Mouse (Mus musculus): Measurements from ENCODE around the gene Psrc1. TPM values are rescaled to one million over a fixed set of nuclear protein-coding genes. Genes with fewer than 3 reads are reported as not detected.

Gene Psrc1
- polyA plus RNA-seq, 1 experiment from 2014 or later, result 11.9 TPM

DNA sequence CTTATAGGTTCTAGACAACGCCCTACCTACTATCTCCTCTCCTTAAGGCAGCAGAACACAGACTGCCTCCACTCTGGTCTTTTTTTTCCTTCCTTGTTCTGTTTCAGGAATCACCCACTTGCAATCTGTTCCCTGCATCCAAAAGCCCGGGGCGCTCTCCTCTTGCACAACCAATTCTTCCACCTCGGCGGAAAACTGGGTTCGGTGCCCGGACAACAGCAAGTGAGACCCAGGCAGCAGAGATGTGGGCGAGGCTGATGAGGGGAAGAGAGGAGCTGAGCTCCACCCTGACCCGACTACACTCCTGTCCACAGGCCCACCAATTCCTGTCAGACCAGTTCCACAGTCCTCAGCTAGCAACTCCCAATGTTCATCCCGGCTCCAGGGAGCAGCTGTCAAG lies 2.5 kb downstream of the Psrc1 start:
- no peak overlapping the region for H3K4me3 ChIP-seq (replicated peaks)
- H3K36me3 ChIP-seq (replicated peaks), result peaks cover 27% of the 10 kb centered on the region
- WGBS (ENCODE audit: insufficient replicate concordance), result 83% methylated on average over 10 of the region's 10 CpGs
- H3K4me2 ChIP-seq, result no peak overlapping the region
- H3K9me3 ChIP-seq (replicated peaks), result no peaks in the 10 kb centered on the region
- no peaks in the 10 kb centered on the region for H3K27me3 ChIP-seq
- no peak overlapping the region for H3K27ac ChIP-seq (replicated peaks)
- peaks cover 47% of the 10 kb centered on the region for H3K4me1 ChIP-seq (replicated peaks)
- no peak overlapping the region for H3K9ac ChIP-seq
- ATAC-seq (ENCODE audit: insufficient read depth), result no peak

DNA sequence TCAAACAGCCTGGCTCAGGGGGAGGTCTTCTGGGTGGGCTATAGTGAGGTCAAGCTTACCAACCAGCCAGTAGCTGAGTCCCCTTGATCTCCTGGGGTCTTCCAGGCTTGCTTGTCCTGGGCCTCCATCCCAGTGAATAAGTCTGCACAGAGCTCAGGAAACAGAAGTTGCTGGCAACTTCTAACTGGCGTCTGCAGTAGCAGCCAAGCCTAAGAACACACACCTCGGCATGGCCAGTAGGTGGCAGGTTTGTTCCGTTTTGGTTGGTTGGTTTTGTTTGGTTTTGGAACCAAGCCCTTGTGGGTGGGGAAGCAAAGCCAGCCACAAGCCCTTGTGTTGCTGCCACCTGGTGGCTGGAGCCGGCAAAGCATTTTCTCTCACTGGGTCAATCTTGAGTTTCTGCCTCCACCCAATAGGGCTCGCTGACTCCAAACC lies 5.5 kb downstream of the Psrc1 start:
- H3K4me2 ChIP-seq, result peak overlapping the region; percentile 29; the same call in 1 of the 2 replicates
- H3K27ac ChIP-seq (replicated peaks), result 0 out of 2 replicates have a peak overlapping the region, but pooled peaks have one; percentile 14
- no peak overlapping the region for H3K9ac ChIP-seq
- H3K27me3 ChIP-seq, result no peaks in the 10 kb centered on the region; the same call in 1 of the 2 replicates
- ATAC-seq (ENCODE audit: insufficient read depth), result peak; percentile 56
- no peaks in the 10 kb centered on the region for H3K9me3 ChIP-seq (replicated peaks)
- peaks cover 24% of the 10 kb centered on the region for H3K4me1 ChIP-seq (replicated peaks)
- H3K4me3 ChIP-seq (replicated peaks), result no peak overlapping the region
- peaks cover 27% of the 10 kb centered on the region for H3K36me3 ChIP-seq (replicated peaks)
- 0% methylated on average over 5 of the region's 5 CpGs for WGBS (ENCODE audit: insufficient replicate concordance)

DNA sequence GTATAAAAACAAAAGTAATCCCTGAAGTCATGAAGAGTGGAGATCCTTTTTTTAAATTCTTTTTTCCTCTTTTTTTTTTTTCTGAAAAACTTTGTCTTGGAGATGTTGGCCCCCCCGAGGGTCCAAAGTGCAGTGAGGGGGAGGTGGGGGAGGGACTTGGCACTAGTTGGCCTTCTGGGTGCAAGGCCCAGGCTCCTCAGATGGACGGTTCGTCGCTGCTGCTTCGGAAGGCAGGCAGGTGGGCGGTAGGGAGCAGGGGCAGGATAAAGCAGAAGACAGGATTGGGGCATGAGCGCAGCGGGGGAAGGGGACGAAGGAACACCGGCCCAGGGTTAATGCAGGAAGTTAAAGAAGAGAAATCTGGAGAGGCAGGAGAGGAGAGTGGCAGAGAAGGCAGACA lies 8.7 kb downstream of the Psrc1 start:
- H3K27ac ChIP-seq (replicated peaks), result no peak overlapping the region
- no peak for ATAC-seq (ENCODE audit: insufficient read depth)
- H3K4me3 ChIP-seq (replicated peaks), result no peak overlapping the region
- WGBS (ENCODE audit: insufficient replicate concordance), result 35% methylated on average over 10 of the region's 10 CpGs
- H3K9ac ChIP-seq, result no peak overlapping the region
- H3K27me3 ChIP-seq, result no peaks in the 10 kb centered on the region; the same call in 1 of the 2 replicates
- H3K4me2 ChIP-seq, result no peak overlapping the region
- H3K4me1 ChIP-seq (replicated peaks), result peaks cover 12% of the 10 kb centered on the region
- peaks cover 5% of the 10 kb centered on the region; the same call in 1 of the 2 replicates for H3K36me3 ChIP-seq (replicated peaks)
- no peaks in the 10 kb centered on the region for H3K9me3 ChIP-seq (replicated peaks)

DNA sequence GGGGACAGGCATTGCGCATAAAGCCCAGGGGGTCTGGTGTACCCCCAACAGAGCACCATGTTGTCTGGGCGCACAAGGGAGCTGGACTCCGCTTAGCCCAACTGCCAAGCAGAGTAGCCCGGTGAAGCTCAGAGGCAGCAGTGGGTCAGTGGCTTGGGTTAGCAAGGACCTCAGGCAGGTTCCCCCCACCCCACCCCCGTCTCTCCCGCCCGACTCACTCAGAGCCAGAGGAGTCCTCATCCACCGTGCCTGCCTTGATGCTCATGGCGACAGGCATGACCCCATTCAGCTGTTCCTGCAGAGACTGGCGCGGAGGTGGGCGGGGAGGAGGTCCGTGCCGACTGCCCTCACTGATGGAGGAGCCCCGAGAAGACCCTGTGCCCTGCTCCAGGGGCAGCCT lies 9.2 kb downstream of the Psrc1 start:
- no peak overlapping the region for H3K4me2 ChIP-seq

DNA sequence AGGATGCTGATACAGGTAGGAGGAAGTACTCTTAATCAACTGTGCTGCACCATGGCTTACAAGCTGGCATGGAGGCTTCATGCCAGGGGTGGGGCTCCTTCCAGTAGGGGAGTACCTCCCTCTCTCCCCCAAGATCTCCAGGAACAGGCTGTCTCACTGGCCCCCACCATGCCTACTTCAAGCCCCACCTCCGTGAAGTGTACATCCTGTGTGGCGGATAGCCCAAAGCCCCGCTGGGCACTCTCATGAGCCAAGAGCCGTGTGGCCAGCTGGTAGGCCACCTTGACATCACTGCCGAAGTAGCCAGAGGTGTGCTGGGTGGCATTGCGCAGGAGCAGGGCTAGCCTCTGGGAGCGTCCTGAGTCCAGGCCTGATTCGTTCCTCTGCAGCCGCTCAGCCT lies 14.6 kb downstream of the Psrc1 start:
- ATAC-seq (ENCODE audit: insufficient read depth), result no peak

More for the DNA sequence above, 9.2 kb downstream of the Psrc1 start:
- H3K4me3 ChIP-seq (replicated peaks), result no peak overlapping the region
- WGBS (ENCODE audit: insufficient replicate concordance), result 57% methylated on average over 15 of the region's 15 CpGs
- H3K9ac ChIP-seq, result no peak overlapping the region
- H3K36me3 ChIP-seq (replicated peaks), result no peaks in the 10 kb centered on the region
- H3K27me3 ChIP-seq, result no peaks in the 10 kb centered on the region; the same call in 1 of the 2 replicates
- peaks cover 12% of the 10 kb centered on the region for H3K4me1 ChIP-seq (replicated peaks)
- no peak for ATAC-seq (ENCODE audit: insufficient read depth)
- no peak overlapping the region for H3K27ac ChIP-seq (replicated peaks)
- no peaks in the 10 kb centered on the region for H3K9me3 ChIP-seq (replicated peaks)

DNA sequence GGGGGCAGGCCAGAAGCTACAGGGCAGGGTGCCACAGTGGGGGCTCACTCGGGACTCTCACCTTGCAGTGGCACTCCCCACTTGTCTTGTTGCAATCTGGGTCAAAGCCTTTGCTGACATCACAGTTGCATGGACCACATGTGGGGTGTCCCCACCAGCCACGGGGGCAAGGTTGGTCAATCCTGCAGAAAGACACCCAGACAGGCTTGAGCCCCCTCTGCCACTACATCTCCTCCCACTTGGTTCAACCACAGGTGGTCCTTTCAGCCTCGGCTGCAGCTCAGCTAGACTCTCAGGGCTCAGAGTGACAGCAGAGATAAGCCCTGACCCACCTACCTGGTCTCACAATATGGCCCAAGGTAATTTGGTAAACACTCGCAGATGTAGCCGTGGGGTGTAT lies 16.8 kb downstream of the Psrc1 start:
- ATAC-seq (ENCODE audit: insufficient read depth), result no peak
- H3K9me3 ChIP-seq (replicated peaks), result no peaks in the 10 kb centered on the region
- peaks cover 3% of the 10 kb centered on the region; the same call in 1 of the 2 replicates for H3K4me1 ChIP-seq (replicated peaks)
- no peak overlapping the region for H3K27ac ChIP-seq (replicated peaks)
- H3K36me3 ChIP-seq (replicated peaks), result no peaks in the 10 kb centered on the region
- H3K4me3 ChIP-seq (replicated peaks), result no peak overlapping the region
- WGBS (ENCODE audit: insufficient replicate concordance), result 63% methylated on average over 5 of the region's 5 CpGs
- H3K9ac ChIP-seq, result no peak overlapping the region
- peaks cover 5% of the 10 kb centered on the region; the same call in 1 of the 2 replicates for H3K27me3 ChIP-seq
- H3K4me2 ChIP-seq, result no peak overlapping the region

More for the DNA sequence above, 14.6 kb downstream of the Psrc1 start:
- no peak overlapping the region for H3K4me3 ChIP-seq (replicated peaks)
- H3K36me3 ChIP-seq (replicated peaks), result no peaks in the 10 kb centered on the region
- peaks cover 5% of the 10 kb centered on the region; the same call in 1 of the 2 replicates for H3K27me3 ChIP-seq
- H3K9ac ChIP-seq, result no peak overlapping the region
- H3K9me3 ChIP-seq (replicated peaks), result no peaks in the 10 kb centered on the region
- no peak overlapping the region for H3K4me2 ChIP-seq
- H3K4me1 ChIP-seq (replicated peaks), result peaks cover 3% of the 10 kb centered on the region; the same call in 1 of the 2 replicates
- 82% methylated on average over 9 of the region's 9 CpGs for WGBS (ENCODE audit: insufficient replicate concordance)
- H3K27ac ChIP-seq (replicated peaks), result no peak overlapping the region

DNA sequence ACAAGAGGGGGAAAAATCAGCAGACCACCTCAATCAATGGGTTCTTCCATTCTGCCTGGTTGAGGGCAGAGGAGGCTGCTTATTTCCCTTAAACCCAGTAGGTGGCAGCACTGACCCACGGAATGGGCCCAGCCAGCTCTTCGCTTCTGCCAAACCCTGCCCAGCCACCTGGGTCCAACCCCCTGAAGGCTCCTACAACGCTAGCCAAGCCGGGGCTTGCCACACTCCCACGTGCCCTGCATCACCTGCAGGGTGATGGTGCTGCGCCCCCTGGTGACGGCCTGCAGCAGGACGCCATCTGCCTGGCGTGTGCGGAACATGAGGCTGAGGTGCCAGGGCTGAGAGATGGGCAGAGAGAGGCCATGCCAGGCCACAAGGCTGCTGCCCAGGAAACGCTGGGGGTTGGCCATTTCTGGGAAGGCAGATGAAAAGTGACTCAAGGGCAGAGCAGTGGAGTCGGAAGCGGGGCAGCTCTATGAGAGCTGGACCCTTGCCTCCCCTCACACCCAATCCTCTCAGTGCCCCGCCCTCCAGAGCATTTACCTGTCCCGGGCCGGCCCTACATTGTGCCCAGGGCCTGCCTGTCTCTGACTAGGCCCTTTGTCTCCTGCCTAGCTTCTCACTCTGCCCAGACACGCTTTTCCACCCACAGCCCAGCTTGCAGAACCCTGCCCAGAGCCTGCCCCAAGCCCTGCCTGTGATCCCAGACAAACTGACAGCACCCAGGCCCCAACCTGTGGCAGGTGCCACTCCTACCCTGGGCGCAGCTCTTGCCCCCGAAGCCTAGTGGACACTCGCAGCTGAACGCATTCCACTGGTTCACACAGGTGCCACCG lies 18.3 kb downstream of the Psrc1 start:
- peak overlapping the region; percentile 37 for H3K4me2 ChIP-seq
- peaks cover 3% of the 10 kb centered on the region; the same call in 1 of the 2 replicates for H3K4me1 ChIP-seq (replicated peaks)
- H3K9me3 ChIP-seq (replicated peaks), result no peaks in the 10 kb centered on the region
- peak; percentile 66 for ATAC-seq (ENCODE audit: insufficient read depth)
- 33% methylated on average over 22 of the region's 22 CpGs for WGBS (ENCODE audit: insufficient replicate concordance)
- peaks cover 5% of the 10 kb centered on the region; the same call in 1 of the 2 replicates for H3K27me3 ChIP-seq
- H3K9ac ChIP-seq, result no peak overlapping the region
- H3K27ac ChIP-seq (replicated peaks), result no peak overlapping the region
- H3K4me3 ChIP-seq (replicated peaks), result no peak overlapping the region
- H3K36me3 ChIP-seq (replicated peaks), result no peaks in the 10 kb centered on the region

DNA sequence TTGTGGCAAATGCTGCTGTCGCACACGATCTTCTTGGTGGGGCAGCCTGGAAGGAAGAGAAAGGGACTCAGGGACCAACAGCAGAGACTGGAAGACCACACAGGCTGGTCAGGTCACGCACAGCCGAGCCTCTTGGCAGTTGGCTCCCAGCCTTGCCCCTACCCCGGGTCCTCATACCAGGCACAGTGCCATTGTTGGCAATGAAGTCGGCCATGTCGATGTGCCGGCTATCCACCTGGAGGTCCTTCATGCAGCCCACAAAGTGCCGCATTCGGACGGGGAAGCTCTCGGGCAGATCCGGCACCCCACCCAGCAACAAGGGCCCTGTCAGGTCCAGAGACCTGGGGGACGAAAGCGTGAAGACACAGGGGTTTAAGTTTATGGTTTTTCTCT lies 18.9 kb downstream of the Psrc1 start:
- Histone ChIP-seq H3K4me2 (no peak overlapping the region), H3K9me3 (replicated peaks) (no peaks in the 10 kb centered on the region), H3K36me3 (replicated peaks) (no peaks in the 10 kb centered on the region), H3K4me3 (replicated peaks) (no peak overlapping the region), H3K27ac (replicated peaks) (no peak overlapping the region), H3K27me3 (peaks cover 5% of the 10 kb centered on the region; the same call in 1 of the 2 replicates), H3K4me1 (replicated peaks) (peaks cover 3% of the 10 kb centered on the region; the same call in 1 of the 2 replicates), H3K9ac (no peak overlapping the region)
- WGBS (ENCODE audit: insufficient replicate concordance), result 78% methylated on average over 15 of the region's 15 CpGs
- ATAC-seq (ENCODE audit: insufficient read depth), result no peak

DNA sequence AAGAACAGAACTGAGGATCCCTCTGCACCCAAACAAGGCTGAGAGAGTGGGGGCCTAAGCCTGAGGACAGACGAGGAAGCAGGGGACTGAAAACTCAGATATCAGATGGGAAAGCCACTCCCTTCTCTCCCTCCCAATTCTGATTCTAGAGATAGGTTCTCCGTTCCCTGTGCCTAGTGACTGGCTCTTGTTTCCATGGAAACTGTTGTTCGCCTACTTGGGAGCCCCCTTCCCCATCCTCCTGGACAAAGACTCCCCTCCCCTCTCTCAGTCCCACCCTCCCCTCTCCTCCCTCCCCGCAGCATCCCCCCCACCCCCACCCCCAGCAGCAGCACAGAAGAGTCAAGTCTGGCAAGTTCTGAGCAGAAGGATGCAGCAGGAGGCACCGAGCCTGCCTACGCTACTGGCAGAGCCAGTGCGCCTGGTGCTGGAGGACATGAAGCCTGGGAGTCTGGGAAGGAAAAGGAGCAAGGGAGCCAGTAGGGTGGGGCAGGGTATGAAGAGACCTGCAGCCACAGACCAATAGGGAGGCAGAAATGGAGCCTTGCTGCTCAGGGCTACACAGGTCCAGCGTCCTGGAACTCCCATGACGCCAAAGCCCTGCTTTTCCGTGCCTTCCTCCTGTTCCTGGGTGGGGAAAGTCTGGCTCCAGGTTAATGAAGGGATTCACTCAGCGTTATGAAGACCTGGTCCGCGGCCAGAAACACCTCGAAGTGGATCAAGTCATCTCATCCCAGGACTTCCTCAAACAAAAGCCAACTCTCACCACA lies 22.1 kb downstream of the Psrc1 start:
- H3K4me2 ChIP-seq, result no peak overlapping the region
- 54% methylated on average over 14 of the region's 14 CpGs for WGBS (ENCODE audit: insufficient replicate concordance)
- no peaks in the 10 kb centered on the region for H3K36me3 ChIP-seq (replicated peaks)
- no peak overlapping the region for H3K4me3 ChIP-seq (replicated peaks)
- H3K27ac ChIP-seq (replicated peaks), result no peak overlapping the region
- peaks cover 5% of the 10 kb centered on the region; the same call in 1 of the 2 replicates for H3K27me3 ChIP-seq
- no peak overlapping the region for H3K9ac ChIP-seq
- no peak for ATAC-seq (ENCODE audit: insufficient read depth)
- peaks cover 3% of the 10 kb centered on the region; the same call in 1 of the 2 replicates for H3K4me1 ChIP-seq (replicated peaks)
- no peaks in the 10 kb centered on the region for H3K9me3 ChIP-seq (replicated peaks)

DNA sequence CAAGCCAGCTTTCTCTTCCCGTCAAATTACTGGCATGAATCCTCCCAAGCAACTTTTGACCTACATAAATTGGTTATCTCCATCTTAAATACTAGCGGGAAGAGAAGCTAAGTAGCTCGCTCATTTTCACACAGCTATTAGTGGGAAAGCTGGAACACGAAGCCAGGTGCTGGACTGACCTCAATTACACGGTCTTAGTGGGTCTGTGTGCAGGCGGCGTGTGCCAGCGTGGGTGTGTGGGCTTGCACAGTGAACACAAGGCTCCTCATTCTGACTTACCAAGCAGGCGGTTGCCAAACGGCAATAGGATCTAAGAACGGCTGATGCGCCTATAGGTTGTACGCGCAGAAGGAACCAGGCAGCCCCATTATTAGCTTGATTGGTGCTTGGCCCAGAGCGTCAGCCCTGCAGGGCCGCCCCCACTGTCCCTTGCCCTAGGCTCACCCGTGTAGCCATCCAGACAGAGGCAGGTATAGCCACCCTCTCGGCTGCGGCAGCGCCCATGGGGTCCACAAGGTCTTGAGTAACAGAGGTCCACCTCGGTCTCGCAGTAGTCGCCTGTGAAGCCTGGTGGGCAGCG lies 22.8 kb downstream of the Psrc1 start:
- Histone ChIP-seq H3K4me3 (replicated peaks) (no peak overlapping the region), H3K27me3 (0 out of 2 replicates have a peak, but pooled peaks cover 5% of the 10 kb centered on the region), H3K4me2 (no peak overlapping the region), H3K9me3 (replicated peaks) (no peaks in the 10 kb centered on the region), H3K4me1 (replicated peaks) (peaks cover 3% of the 10 kb centered on the region; the same call in 1 of the 2 replicates), H3K36me3 (replicated peaks) (no peaks in the 10 kb centered on the region), H3K27ac (replicated peaks) (no peak overlapping the region), H3K9ac (no peak overlapping the region)
- ATAC-seq (ENCODE audit: insufficient read depth), result no peak
- WGBS (ENCODE audit: insufficient replicate concordance), result 83% methylated on average over 24 of the region's 24 CpGs
